Mouse (Mus musculus) thymus, adult 18-20 months (tissue): ENCODE data around the gene Rtl9.

Experiments
- DNase-seq, 2 experiments: peaks; one replicate each; pipeline ENCODE4 v3.0.0; 2022; ENCODE audit warnings: mixed read lengths in 2 of 2

Gene Rtl9

DNA sequence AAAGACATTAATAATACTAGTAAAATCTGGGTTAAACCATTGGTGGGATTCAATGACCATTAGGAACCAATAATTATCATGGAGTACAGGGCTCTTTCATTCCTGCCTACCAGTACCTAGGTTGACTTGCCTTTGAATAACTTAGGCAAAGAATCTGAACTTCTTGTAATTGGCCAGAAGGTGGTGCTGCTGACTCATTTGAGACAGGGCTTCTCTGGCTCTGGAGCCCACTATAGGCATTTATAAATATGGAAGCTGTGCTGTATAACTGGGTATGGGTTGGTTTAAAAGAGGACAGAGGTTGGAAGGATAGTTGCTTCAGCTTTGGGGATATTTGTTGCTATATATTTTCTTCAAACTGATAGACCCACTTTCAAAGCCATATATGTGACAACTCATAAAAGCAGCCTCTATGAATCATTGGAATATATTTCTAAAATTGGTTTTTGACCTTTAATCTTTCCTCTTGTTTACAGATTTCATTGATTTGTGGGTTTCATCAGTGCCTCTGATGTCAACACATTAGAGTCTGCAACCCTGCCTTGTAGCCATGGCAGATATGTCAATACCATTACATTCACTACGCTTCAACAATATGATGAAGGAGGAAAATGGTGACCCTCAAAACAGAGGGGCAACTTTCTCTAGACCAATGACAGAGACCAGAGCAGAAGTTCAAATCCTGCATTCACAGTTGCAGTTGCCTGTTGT is at the start of gene Rtl9:
Rtl9 (plus strand) TSS at position 551 of the 711 bp plus-strand sequence.
- no peak for DNase-seq

GRCm38 (mm10) chrX:143051478-143051877 is 47.9 kb upstream of the Rtl9 start:
- DNase-seq = no peak

DNA sequence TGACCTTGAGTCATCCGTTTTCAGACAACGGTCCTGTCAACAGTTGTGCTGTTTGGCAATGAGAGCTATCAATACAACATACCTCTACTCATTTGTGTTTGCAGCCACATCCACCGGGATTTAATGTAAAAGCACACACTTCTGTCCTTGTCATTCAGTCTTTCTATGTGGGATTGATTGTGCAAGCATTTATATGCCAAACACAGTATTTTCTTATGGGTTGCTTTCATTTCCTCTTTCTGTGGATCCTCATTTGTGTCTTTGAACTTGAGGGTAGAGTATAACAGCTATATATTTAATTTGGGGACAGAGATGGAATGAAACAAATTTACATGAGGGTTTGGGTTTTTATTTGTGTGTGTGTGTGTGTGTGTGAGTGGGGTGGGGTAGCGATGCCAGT is 47.5 kb upstream of the Rtl9 start:
- DNase-seq = no peak

- peak; percentile 18 to 20 for DNase-seq
Measured at GRCm38 (mm10) chrX:143058829-143059228, 40.6 kb upstream of the Rtl9 start.

DNA sequence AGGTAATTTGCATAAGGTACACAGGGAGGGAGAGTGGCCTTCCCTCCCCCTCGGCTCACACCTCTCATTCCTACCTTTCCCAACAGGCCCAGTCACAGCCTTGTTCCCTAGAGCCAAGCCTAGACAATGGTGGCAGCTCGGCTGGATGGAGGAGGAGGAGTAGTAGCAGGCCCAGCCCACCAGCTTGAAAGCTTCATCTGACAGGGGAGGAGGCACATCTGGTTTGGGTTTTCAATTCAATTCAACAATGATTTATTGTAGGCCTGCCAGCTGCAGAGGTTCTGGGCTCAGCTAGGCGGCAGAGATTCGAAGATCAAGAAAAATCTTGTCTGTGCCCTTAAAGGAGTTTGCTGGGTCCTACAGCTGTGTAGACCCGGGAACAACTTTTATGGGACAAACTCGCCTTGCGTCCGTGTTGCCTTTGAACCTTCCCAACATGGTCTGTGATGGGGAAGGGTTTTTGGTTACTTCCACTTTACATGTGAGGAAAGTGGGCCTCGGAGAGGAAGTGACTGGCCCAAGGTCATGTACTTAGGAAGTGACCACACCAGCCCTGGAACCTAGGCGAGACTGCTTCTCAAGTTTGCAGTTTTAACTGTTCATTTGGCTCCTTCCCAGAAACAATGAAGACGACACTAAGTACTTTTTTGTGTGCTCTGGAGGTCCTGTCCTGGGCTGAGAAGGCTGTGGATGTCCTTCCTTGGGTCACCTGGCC is 36.6 kb upstream of the Rtl9 start:
- no peak for DNase-seq

GRCm38 (mm10) chrX:143063780-143064179 is 35.6 kb upstream of the Rtl9 start:
- DNase-seq = no peak

DNA sequence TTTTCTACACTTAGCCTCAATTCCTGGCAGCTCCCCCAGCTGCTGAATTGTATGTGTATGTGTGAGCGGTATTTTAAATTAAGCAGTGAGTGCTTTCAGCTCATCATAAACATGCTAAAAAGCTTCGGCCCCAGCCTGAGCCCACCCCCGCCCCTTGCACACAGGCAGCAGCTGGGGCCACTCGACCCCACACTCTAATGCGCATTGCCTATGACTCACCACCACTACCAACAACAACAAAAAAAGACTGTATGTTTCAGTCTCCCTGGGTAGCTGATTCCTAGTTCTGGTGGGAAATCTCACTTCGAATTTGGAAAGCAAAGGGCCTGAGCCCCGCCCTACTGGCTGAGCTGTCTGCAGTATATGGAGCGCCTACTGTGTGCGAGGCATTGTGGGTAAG is 35.1 kb upstream of the Rtl9 start:
- no peak for DNase-seq

- no peak for DNase-seq
Measured at GRCm38 (mm10) chrX:143066320-143067114, 32.9 kb upstream of the Rtl9 start.

DNA sequence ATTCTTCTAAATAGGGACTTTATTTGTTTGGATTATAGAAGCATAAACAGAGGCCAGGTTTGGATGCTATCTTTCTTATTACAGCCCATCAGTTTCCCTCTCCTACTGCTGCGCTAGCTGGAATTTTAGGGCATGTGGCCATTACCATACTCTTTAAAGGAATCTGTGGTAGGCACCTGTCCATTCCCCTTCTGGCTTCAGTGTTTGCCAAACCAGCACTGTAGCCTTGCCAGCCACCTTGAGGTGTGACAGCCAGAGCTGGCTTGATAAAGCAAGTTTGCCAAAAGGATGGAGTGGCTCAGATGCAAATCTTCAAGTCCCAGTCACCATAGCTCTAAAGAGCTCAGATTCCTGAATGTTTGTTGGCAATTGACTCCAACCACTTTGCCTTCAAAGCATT is 32.3 kb upstream of the Rtl9 start:
- DNase-seq = no peak

- DNase-seq = no peak
Measured at GRCm38 (mm10) chrX:143067576-143067975, 31.8 kb upstream of the Rtl9 start.

DNA sequence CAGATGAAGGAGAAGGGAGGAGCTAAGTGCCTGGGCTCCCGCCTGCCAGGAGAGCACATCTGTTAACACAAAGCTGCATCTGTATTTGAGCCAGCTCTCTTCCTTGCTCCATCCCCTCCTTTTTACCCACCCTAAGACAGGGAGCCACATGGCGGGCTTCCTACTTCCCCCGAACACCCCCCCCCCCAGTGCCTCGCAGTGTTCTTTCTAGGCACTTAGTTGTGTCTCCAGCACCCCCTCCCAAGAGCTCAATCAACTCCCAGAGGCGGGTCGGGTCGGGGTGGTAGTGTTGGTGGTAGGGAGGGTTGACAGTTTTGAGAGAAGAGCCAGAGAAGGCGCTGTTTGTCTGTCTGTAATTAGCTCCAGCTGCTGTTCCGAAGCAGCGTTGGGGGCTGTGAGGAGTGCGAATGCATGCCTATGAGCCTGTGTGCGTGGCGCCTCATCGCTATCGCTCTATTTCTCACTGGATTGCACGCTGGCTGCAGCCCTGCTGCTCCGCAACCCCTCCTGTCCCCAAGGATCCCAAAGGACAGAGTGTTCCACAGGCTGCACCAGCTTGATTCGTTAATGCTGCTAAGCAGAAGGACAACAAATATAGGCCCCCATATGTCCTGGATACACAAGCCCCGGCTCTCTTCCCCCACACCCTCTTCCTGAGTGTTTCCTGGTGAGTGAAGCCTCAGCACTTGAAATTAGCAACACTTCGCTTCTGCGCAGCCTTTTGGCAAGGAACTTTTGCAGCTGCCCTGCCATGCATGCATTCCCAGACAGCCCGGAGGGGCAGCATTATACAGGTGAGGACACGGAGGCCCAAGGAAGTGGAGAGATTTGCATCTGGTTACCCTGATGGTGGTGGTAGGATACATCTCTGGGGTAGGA is 18.7 kb upstream of the Rtl9 start:
- no peak for DNase-seq

- DNase-seq = no peak
Measured at GRCm38 (mm10) chrX:143082732-143083131, 16.7 kb upstream of the Rtl9 start.

DNA sequence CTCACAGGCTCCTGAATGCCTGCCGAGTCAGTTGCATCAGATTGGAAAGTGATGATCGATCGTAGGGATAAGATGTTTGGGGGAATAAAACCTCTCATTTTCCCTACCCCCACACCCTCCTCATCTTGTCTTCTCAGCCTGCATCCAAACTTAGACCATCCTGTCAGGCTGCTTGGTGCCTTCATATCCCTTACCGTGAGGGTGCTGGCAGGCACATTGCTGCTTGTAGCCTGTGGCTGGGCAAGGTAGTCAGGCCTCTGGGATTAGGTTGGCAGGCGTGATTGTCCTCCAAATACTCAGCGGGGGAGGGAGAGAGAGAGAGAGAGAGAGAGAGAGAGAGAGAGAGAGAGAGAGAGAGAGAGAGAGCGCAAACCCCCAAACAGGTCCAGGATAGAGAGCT is 11.2 kb upstream of the Rtl9 start:
- DNase-seq = no peak

DNA sequence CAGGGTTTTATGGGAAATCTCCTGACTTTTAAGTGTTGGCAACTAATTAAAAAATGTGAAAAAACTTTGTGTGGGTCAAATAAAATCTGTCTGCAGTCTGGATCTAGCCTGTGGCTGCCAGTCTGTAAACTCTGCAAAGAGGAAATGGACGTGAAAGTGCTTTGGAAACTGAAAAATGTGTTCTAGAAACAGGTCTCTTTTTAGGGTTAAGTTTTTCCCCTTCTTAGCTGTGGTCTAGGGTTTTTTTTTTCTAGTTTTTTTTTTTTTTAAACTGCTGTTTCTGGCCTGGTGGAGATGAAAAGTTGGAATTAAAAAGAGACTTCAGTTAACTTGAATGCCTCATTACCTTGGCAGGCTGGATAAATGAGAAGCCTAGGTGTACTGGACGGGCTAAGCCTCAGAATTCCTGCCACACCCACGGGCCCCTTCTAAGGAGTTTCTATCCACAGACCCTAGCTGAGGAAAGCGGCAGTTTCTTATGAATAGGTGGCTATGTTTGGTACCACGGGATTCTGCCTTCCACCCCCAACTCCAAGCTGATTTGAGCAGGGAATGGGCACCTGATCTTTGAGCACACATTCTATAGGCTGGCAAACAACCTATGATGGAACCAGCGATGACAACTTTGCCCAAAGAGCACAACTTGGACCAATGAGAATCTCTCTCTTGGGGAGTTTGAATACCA is 8.3 kb upstream of the Rtl9 start:
- no peak for DNase-seq

DNA sequence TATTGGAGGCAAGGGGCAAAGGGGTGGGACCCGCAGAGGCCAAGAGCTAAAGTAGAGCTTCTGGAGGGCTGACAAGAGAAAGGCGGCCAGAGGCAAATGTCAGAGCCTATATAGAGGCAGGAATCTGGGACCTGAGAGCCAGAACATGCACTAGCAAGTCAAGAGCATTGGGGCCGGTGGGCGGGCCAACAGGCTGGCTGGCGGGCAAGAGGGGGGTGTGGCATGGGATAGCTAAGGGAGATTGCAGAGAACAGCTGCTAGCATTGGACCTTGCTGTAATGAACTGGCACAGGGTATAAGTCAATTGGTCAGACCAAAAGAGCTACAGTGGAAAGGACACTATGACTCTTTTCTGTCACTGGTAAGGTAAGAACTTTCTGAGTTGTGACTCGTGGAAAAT is 1.8 kb upstream of the Rtl9 start:
- no peak for DNase-seq

DNA sequence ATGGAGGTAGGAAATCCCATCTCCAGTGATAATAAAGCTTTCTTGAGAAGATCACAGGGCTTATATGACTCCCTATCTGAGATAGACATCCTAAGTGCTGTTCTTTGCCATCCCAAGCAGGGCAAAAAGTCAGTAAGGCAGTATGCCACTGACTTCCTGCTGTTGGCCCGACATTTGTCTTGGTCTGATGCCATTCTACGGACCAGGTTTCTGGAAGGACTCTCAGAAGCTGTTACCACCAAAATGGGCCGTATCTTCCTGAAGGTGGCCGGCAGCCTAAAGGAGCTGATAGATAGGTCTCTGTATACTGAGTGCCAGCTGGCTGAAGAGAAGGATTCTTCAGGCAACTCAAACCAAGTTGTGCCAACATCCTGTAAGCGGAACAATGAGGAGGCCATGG is 3.8 kb downstream of the Rtl9 start:
- no peak for DNase-seq

DNA sequence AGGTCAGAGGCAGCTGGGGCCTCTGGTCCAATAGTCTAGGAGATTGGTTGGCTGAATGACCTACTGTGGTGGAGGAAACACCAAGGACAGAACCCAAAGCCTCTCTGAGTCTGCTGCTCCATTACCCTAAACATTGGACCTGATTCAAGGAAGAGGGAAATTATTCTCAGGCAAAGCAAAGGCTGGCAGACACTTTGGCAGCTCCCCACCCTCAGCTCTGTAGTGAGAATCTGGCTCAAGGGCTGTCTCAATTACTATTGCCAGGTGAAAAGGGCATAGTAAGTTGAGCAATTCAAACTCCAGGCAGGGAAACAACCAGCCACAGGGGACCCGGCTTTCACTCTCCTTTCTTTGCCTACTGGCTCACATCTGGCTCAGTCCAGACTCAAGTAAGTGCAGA is 6.5 kb downstream of the Rtl9 start:
- no peak for DNase-seq

DNA sequence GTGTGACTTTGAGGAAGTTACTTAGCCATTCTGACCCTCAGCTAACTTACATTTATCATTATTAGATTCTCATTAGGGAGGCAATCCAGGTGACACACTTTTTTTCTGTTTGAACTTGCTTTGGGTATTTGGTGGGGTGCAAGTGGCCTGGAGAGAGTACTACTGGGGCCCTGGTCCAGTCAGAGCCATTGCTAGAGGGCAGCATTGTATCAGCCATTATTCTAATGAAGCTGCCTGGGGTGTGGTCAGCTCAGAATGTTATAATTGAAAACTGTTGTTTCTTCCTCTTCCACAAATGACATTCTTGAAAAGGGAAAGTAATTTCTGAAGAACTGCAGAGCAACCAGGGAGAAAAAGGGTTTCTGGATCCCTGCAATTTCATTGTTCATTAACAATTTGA is 13.2 kb downstream of the Rtl9 start:
- no peak for DNase-seq
